Mouse (Mus musculus) cerebellum, adult 11-12 months (tissue): ENCODE results near the gene Uba1.

Experiments used
- DNase-seq: peaks from one replicate; pipeline ENCODE4 v3.0.0; 2022

Uba1 gene

DNA sequence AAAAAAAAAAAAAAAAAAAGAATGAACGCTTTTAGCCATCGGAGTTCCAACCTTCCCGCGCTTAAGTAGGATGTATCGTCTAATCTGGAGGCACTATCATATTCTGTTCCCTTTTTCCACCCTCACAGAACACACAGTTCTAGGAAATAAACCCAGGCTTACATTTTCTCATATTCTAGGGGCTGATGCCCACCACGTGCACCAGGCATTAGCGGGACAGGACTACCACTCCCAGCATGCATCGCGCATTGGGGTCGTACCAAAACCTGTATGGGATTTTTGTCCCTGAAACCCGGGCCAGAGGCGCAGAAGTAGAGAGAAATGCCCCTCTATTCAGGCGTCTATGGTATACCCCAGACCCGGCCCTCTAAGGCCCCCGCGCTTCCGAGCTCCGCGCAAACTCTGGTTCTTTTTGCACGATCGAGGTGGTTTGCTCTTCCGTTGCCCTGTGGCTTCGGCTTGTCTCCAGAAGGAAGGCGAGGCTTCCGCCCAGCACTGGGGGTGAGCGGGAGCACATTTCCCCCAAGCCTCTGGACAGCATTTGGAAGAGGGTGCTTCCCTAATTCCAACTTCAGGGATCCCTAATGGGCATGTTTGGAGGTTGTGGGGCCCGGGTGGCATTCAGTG lies at the start of gene Uba1:
TSS of gene Uba1 (plus strand) at position 301 of the 627 bp plus-strand sequence.
- DNase-seq = peak; percentile 78

DNA sequence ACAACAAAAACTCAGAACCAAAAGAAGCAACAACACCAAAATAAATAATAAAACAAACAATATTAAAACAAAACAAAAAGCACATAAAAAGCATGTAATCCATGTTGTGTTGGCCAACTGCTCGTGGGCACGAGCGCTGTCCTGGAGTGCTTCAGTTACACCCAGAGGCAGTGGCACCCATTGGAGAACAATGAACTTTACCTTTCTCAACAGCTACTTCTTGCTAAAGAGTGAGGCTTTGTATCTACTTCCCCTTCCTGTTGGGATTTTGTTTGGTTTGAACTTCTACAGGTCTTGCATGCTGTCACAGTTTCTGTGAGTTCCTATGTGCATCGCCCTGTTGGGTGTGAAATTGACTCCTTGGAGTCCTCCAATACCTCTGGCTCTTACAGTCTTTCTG lies 49.6 kb upstream of the Uba1 start:
- DNase-seq = no peak

DNA sequence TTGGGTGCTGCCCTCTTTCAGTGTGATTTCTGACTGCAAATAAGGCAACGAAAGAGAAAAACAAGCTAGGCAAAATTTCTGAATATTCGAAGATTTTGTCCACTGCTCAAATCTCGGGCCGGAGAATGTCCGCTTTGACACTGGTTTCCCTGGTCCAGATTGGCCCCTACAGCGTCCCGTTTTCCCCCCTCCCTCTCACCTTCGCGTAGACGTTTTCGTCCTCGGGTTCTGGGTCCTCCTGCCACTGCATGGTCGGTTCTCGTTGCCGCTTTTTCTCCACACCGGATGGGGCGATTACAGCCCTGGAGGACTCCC lies 41.3 kb upstream of the Uba1 start:
- DNase-seq = no peak

DNA sequence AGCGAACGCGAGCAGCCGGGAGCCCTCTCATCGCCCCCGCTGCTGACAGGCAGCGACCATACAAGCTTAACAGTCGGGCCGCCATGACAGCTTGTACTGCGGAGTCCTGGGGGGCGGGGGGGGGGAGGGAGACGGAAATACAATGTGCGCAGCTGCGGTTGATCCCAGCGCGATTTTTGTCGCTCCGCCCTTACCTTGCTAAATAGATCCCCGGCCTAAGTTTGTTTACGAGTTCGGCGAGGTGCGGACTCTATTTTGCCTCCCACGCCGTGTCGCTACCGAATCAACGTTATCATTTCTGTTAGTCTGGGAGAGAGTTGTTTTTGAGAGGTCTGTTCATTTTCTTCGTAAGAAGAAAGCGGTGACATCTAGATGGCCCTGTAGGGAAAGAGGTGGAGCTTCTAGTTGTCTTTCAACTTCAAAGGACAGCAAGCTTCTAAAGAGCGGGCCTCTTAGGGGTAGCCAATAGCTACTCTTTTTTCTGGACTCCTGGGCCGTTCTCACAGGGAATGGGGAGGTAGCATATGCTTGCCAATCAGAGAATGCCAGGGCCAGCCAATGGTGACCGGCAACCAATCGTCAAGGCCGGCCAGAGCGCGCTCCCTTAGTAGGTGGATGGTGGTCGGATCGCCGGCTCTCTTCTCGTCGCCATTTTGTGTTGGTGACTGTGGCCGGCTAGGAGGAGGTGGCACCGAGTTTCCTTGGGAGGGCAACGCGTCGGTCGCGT lies 40.8 kb upstream of the Uba1 start, which contains the start of the genes Rbm10 and Ndufb11:
TSS of gene Rbm10 (plus strand) at position 328 of the 727 bp plus-strand sequence.
TSS of gene Ndufb11 (minus strand) at position 444 of the 727 bp plus-strand sequence.
- peak; percentile 89 for DNase-seq

DNA sequence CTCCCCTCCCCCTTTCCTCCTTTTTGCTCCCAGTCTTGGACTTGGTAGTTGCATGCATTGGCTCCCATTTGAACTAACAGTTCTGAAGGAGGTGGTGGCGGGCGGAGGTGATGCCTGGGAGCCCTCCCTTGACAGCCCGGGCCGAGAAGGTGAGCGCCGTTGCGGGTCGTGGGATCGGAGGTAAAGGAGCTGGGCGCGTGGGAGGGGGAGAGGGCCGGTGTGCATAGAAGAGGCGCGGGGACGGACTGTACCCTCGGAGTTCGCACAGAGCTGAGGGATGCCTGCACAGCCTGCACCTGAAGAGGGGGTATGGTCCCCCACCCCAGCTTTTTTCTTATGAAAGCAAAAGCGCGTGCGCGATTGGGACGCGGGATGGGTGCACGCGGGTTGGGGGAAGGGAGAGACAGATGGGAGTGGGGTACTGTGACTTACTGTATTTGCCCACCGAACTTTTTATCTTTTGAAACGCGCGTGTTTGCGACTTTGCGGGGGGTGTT lies 40.2 kb upstream of the Uba1 start:
- no peak for DNase-seq

DNA sequence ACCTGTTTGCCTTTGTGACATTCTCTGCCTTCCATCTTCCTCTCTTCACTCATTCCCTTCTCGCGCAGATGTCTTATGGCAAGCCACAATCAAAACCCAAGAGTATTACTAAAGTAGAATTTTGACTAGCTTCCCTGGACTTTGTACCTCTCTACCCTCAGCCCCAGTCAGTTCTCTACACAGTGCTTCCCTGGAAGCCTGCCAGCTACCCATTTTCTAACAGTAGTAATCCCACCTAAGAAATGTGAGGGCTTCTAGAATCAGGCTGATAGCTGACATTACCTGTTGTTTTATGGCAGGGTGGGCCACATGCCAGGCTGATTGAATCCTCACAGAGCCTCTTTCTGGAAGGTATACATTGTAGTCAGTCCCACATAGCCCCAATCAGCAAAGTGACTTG lies 20.0 kb upstream of the Uba1 start:
- DNase-seq = no peak

DNA sequence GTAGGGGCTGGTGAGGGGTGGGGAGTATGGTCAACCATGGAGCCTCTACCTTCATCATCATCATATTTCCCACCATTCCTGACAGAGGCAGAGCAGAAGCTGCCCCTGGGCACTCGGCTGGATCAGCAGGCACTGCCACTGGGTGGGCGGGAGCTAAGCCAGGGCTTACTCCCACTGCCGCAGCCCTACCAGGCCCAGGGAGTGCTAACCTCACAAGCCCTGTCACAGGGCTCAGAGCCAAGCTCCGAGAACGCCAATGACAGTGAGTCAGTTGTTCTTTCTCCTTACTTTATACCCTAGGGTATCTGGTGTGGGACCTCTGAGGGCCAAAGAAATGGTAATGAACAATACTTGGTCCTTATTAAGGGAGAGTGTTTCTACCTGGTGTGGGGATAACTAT lies 13.3 kb upstream of the Uba1 start:
- no peak for DNase-seq

DNA sequence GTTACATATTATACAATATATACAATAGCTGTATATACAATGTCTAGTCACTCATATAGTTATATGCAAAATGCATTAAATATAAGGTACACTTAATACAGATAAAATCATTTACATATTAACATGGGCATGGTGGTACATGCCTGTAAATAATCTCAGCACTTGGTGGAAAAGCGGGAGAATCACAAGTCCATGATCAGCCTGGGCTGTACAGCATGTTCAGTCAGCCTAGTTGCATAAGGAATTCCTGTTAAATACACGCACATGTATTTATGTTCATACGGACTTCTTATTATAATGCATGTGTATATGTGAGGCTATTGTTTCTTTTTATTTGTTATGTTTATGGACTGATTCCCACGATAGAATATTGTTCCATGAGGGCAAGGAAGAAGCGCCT lies 533 bp upstream of the Uba1 start:
- no peak for DNase-seq

DNA sequence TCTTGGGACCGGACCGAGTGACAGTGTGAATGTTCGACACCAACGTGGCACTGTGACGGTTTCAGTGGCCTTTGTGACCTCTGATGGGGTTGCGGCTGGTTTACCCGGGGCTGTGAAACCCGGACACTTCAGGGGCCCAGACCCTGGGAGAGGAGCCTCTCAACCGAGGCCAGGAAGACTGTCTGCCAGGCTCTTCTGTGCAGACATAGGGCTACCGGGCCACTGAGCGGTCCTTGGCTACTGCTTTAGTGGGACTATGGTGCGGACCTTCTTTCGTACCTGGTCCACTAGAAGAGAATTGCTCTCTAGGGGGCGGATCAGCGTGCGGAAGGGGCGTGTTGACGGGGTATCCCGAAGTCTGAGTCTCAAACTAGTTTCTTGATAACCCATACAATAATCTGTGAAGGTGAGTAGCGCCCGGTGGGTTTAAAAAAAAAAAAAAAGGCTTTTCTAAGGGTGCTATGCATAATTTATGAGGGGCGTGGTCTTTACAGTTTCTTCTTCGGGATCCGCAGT lies 823 bp downstream of the Uba1 start:
- DNase-seq = peak; percentile 22

DNA sequence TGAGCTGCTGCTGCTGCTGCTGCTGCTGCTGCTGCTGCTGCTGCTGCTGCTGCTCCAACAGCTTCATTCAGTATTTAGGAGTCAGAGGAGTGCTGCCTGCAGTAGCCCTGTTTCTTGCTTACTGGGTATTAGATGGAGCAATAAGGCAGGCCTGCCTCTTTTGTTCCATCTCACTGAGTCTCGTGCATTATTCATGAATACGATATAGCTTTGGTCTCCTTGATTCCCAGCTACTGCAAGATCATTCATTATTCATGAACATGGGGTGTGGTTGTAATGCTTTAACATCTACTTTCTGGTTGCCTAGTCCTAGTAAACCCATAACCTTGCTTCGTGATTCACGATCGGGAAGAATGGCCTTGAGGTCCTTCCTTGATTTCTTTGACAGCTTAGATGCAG lies 4.2 kb downstream of the Uba1 start:
- DNase-seq = no peak

DNA sequence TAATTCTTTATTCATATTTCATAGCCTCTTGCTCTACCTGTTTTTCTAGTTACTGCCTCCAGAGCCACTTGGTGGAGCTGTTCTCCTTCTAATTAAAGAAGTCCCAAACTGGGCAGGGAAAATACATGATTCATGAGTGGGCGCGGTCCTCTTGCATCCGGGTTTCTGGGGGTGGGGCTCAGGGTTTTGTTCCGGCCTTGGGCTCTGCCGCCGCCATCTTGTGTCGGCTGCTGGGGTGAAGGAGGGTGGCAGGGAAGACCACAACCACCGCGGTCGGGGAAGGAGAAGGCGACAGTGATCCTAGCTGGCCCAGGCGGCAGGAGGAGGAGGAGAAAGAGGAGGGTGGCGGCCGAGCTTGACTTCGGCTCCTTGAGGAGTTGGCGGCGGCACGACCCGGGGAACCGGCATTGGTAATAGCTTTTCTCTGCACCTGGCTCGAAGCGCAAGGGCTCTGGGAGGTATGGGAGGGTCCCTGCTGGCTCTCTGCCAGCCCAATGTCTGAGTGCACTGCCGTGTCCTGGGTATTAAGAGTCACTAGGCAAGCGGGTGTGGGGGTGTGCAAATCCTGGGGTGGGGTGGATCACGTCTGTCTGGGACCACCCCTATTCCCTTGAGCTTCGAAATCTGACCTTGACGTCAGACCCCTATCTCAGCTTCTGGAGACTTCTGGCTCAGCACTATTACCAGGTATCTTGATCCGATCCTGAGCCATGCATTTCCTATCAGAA lies 4.8 kb downstream of the Uba1 start:
- peak; percentile 86 for DNase-seq

DNA sequence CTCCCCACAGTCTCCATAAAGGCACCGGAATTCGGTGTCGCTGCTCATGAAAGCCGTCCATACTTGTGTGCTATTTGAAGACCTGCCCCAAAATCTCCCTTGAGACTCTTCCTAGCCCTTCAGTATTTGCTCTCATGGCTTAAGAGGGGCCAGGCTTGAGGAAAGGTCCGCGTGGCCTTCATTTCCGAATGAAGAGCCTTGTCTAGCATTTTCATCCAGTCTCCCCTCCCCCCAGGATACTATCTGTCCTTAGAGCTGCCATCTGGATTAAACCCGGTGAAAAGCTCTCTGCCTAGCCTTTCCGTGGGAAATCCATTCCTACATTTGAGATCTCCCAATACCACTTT lies 5.3 kb downstream of the Uba1 start:
- DNase-seq = no peak

DNA sequence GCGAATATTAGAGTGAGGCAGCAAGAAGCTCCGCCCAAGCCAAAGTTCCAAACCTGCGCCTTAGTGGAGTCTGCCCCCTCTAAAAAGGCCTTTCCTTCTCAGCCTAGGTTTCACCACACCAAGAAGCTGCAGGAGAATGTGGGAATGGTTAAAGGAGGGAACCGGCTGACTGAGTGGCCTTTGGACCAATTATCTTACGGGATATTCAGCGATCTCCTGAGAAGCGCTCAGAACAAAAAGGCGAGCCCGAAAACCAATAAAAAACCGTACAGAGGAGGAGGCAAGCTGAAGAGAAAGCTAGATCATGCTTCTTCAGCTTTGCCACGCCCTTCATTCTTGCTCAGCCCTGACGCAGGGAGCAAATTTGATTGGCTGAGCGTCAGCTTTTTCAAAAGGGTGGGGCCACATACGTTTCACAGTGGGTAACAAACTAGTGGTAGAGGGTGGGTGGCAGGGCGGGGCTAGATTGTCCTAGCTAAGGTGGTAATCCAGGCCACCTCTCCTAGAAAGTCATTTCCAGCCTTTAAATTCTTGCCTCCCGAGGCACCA lies 29.5 kb downstream of the Uba1 start, which contains the start of gene Cdk16:
TSS of gene Cdk16 (plus strand) at position 436 of the 549 bp plus-strand sequence.
- DNase-seq = peak; percentile 93

DNA sequence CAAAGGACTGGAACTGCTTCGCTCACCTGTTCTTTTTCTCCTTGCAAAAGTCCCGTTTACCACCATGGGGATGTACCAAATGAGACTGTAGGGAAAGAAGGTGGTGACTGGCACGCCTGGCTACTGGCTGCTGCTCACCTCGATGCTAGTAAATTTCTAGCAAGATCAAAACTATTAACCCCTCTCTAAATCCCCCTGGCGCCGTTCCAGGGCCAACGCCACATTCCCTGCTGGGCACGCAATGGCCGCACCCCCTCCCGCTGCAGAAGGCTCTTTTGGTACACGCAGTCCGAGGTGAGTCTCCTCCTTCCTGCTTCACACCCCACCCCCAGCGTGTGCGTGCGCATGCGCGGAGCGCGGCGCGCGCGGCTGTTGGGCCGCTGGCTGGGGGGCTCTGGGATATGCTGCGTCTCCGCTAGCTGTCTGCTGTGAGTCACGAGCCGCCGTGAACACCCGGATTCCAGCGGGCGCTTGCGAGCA lies 30.0 kb downstream of the Uba1 start:
- DNase-seq = peak; percentile 91

DNA sequence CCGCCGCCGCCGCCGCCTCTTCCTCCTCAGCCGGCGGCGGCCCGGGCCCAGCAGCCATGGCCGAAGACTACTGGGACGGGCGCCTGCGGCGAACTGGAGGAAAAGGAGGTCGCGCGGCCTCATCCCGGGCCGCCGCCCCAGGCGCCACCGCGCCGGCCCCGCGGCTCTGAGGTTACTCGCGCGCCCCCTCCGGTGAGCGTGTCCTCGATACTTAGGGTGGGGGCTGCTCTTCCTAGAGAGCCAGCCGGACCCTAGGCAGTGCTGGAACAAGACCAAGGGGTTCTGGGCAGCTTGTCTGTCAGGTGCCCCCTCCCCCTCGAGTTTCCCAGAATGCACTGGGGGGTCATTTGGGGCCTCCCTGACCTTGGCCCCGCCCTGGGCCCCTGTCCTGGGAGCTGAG lies 30.5 kb downstream of the Uba1 start:
- peak; percentile 79 for DNase-seq

DNA sequence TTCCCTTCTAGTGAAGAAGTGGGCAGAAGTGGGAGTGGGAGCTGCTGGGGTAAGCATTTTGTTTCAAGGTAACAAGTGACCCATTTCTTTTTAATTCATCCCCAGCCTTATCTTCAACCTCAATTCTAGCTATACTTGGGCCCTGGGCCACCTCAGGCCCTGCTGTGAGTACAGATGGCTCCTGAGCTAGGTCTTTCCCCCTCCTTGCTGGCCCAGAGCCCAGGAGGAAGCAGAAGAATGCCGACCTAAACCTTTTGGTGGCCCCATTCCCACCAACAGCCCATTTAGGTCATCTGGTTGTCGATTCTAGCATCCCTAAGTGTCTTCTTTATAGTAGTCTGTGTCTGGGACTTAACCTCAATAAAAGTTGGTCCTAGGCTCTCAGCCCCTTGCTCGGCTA lies 33.4 kb downstream of the Uba1 start:
- DNase-seq = peak; percentile 77

DNA sequence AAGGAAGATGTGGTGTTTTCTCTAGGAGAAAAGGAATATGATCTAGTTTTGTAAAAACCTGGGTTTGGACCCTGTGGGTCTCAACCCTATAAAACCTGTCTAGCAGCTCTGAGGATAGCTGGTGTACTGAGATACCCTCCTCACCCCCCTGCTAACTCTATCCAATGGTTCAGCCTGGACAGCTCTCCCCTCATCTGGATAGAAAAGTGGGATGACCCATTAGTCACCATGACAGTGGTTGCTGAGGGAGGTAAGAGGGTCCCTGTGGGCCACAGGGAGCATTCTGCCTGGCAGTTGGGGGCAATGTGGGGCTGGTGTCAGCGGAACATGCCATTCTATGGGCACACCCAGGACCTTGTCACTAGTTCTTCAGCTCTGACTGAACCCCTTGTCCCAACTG lies 34.5 kb downstream of the Uba1 start:
- no peak for DNase-seq

DNA sequence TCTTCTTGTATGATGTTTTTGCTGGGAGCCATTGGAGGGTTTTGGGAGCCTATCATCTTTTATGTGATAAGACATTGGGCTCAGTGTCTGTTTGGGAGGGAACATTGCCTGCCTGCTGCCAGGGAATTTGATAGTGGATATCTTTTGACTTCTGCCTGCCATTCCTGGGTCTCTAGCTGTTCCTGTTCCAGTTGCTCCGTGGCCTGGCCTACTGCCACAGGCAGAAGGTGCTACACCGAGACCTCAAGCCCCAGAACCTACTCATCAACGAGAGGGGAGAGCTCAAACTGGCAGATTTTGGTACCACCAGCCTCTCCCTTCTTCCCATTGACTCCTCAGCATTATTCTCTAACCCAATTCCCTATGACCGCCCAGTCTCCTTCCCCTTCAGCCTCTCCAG lies 37.7 kb downstream of the Uba1 start:
- DNase-seq = no peak

DNA sequence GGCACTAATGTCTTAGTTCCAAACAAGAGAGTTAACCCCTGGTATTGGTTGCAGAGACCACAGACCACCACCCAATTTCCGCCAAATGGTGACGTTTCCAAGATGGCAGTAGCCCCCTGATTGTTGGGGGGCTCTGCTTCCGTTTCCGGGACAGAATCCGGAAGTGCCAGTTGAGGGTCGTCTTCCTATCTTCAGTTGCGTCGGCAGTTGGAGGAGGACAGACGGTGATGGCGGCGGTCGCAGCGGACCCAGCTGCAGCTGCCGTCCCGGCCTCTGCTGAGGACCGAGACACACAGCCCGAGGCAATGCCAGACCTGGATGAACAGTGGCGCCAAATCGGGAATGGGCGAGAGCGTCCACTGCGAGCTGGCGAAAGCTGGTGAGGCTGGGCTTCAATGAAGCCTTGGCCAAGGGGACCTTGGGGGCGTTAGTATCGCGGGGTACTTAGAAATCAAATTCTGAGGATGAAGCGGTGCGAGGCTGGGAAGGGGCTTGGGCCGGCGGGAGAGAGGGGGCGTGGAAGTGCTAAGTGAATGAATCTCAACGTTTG lies 45.7 kb downstream of the Uba1 start, which contains the start of gene Usp11:
TSS of gene Usp11 (plus strand) at position 166 of the 550 bp plus-strand sequence.
- DNase-seq = no peak

DNA sequence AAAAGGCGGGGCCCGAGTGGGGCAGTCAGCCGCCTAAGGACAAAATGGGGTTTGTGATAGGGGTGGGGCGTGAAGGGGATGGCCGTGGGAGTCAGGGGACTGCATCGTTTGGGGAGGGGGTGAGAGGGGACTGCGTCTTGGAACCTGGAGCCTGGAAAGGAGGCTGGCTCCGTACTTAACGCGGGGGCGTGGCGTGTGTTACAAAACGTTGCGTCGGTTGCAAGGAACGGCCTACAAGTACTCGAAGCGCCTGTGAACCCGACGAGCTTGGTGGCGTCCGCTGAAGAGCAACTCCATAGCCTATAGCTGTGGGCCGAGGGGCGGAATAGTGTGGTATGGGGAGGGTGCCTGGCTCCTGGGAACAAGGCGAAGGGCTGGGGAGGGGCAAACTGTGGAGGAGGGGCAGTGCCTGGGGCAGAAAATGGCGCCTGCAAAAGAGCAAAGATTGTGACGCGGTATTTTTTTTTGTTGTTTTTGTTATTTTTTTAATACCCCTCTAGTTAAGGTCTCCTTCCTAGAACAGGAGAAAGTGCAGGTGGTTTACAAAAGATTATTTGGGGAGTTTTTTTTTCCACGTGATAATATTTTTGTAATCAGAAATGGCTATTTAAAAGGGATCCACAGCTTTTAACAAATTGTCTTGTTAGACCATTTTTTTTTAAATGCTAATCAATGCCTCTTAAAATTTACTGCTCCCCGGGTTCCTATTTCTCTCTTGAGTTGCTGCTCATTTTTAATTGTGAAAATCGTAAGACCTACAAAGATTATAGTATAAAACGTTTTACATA lies 46.4 kb downstream of the Uba1 start:
- DNase-seq = peak; percentile 90

DNA sequence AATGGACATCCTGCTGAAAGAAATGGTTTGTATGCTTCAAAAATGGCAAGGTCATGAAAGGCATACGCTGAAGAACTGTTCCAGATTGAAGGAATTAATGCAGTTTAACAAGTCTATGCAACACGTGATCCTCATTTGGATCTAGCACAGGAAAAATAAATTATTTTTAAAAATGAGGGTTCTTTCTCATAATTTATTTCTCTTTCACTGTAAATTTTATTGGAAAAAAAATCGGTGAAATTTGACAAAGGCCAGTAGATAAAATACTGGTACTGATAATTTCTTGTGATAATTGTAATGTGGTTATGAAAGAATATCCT lies 46.9 kb downstream of the Uba1 start:
- no peak for DNase-seq

DNA sequence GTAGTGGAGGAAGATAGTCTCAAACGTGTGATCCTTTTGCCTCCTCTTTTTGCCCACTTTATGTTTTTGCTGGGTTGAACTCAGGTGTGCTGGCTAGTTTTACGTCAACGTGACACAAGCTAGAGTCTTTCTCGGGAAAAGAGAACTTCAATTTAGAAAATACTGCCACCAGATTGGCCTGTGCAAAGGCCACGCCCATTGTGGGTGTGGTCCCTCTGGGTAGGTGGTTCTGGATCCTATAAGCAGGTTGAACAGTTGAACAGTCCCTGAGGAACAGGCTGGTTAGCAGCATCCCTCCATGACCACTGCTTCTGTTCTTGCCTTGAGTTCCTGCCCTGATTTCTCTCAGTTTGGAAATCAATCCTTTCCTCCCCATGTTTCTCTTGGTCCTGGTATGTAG lies 70.6 kb downstream of the Uba1 start:
- DNase-seq = no peak
